Mouse (Mus musculus) G1E (cell line): Measurements from ENCODE around the gene Ypel4. TPM values are rescaled to one million over a fixed set of nuclear protein-coding genes. Genes with fewer than 3 reads are reported as not detected.

Source experiments
- ATAC-seq: 2 replicates; pipeline ENCODE4 v1.8.0; 2016; ENCODE audit warnings: mild to moderate bottlenecking; ENCODE audit not compliant: insufficient number of reproducible peaks, poor library complexity, low FRiP score, severe bottlenecking; ENCODE audit errors: extremely low read depth
- DNase-seq: peaks from one replicate; pipeline ENCODE4 v3.0.0; 2012; ENCODE audit warnings: low spot score
- H3K27me3 ChIP-seq: 2 replicates; pipeline ENCODE4 v1.6.1; 2012; ENCODE audit warnings: mild to moderate bottlenecking, low read length, inconsistent platforms; ENCODE audit not compliant: insufficient read depth
- H3K36me3 ChIP-seq: replicated peaks from 2 replicates; pipeline ENCODE3; 2012; ENCODE audit warnings: mild to moderate bottlenecking, inconsistent platforms
- H3K4me1 ChIP-seq: 2 replicates; pipeline ENCODE4 v1.6.1; 2012; ENCODE audit warnings: low read depth, low read length, inconsistent platforms, mixed read lengths; ENCODE audit not compliant: insufficient read depth
- H3K4me3 ChIP-seq: 2 replicates; pipeline ENCODE4 v1.5.1; 2012; ENCODE audit warnings: low read depth, mild to moderate bottlenecking, inconsistent platforms, low read length, moderate library complexity, mixed read lengths
- H3K9me3 ChIP-seq: replicated peaks from 2 replicates; pipeline ENCODE4 v1.6.1; 2012; ENCODE audit warnings: inconsistent platforms
- CTCF ChIP-seq: IDR thresholded peaks from 2 replicates; pipeline ENCODE4 v1.5.1; 2012; ENCODE audit warnings: low read depth, low read length, inconsistent platforms, mixed read lengths
- GATA1 ChIP-seq: IDR thresholded peaks from 2 replicates; pipeline ENCODE4 v1.6.1; 2012; ENCODE audit warnings: borderline replicate concordance, low read length, inconsistent platforms, mixed read lengths
- GATA2 ChIP-seq: IDR thresholded peaks from 2 replicates; pipeline ENCODE4 v1.6.1; 2012; ENCODE audit warnings: low read depth, low read length, inconsistent platforms, borderline replicate concordance
- POLR2AphosphoS5 ChIP-seq: IDR thresholded peaks from 2 replicates; pipeline ENCODE4 v1.6.1; 2012; ENCODE audit warnings: low read depth, low read length, inconsistent platforms; ENCODE audit not compliant: insufficient replicate concordance
- TAL1 ChIP-seq: conservative IDR thresholded peaks from 2 replicates; pipeline ENCODE4 v1.6.1; 2012; ENCODE audit warnings: low read depth, low read length, inconsistent platforms, mixed read lengths
- polyA plus RNA-seq: library from polyadenylated mRNA; stranded (reverse); fragments of >175 nt; gene quantifications from 2 replicates; pipeline ENCODE4 v1.2.3, GENCODE M21; 2012
- total RNA-seq, 2 experiments: library from RNA; stranded (forward) in 1 of 2; stranded (reverse) in 1 of 2; fragments of 200-1000 nt in 1 of 2; fragments of >200 nt in 1 of 2; fragmentation: Nextera tagmentation in 1 of 2; gene quantifications; 2 replicates each; pipeline ENCODE4 v1.2.3; 2014 to 2017

Gene Ypel4
- total and polyA plus RNA-seq, 3 experiments: 0.16 to 13.1 (median 0.44) TPM

- H3K4me3 ChIP-seq: no peak overlapping the region
- no peak for DNase-seq
- ATAC-seq: no peak
- no peaks in the 10 kb centered on the region for H3K9me3 ChIP-seq
- TF ChIP-seq GATA2 (no peak), GATA1 (no peak), CTCF (no peak), TAL1 (no peak), POLR2AphosphoS5 (no peak)
- peaks cover 53% of the 10 kb centered on the region for H3K27me3 ChIP-seq
- H3K4me1 ChIP-seq: no peaks in the 10 kb centered on the region
- H3K36me3 ChIP-seq: no peaks in the 10 kb centered on the region
These were observed 38.6 kb downstream of the Ypel4 start for GRCm38 (mm10) chr2:84772454-84772853.

GRCm38 (mm10) chr2:84773195-84773594, 39.3 kb downstream of the Ypel4 start:
- no peaks in the 10 kb centered on the region for H3K9me3 ChIP-seq
- H3K36me3 ChIP-seq: no peaks in the 10 kb centered on the region
- no peaks in the 10 kb centered on the region for H3K4me1 ChIP-seq
- no peak for TF ChIP-seq TAL1
- TF ChIP-seq GATA1: no peak
- no peak for TF ChIP-seq POLR2AphosphoS5
- no peak for TF ChIP-seq GATA2
- no peak for TF ChIP-seq CTCF
- peaks cover 55% of the 10 kb centered on the region for H3K27me3 ChIP-seq
- H3K4me3 ChIP-seq: no peak overlapping the region
- no peak for ATAC-seq
- no peak for DNase-seq

- Histone ChIP-seq H3K27me3 (peaks cover 65% of the 10 kb centered on the region), H3K4me1 (no peaks in the 10 kb centered on the region), H3K36me3 (no peaks in the 10 kb centered on the region), H3K4me3 (no peak overlapping the region), H3K9me3 (no peaks in the 10 kb centered on the region)
- TF ChIP-seq TAL1 (no peak), POLR2AphosphoS5 (no peak), CTCF (no peak), GATA1 (no peak), GATA2 (no peak)
- ATAC-seq (no peak), DNase-seq (no peak)
These were observed 40.9 kb downstream of the Ypel4 start for GRCm38 (mm10) chr2:84774751-84775150.

GRCm38 (mm10) chr2:84775241-84775640, 41.4 kb downstream of the Ypel4 start, which contains the start of gene Serping1:
TSS of gene Serping1 (minus strand) at chr2:84775444.
- Histone ChIP-seq H3K9me3 (no peaks in the 10 kb centered on the region), H3K36me3 (no peaks in the 10 kb centered on the region), H3K27me3 (peaks cover 60% of the 10 kb centered on the region), H3K4me3 (no peak within 1 kb of the TSS), H3K4me1 (no peaks in the 10 kb centered on the region)
- DNase-seq (no peak), ATAC-seq (no peak)
- TF ChIP-seq GATA1: no peak

GRCm38 (mm10) chr2:84775665-84776064, 41.8 kb downstream of the Ypel4 start:
- Histone ChIP-seq H3K4me3 (no peak overlapping the region), H3K27me3 (peaks cover 57% of the 10 kb centered on the region), H3K4me1 (no peaks in the 10 kb centered on the region), H3K9me3 (no peaks in the 10 kb centered on the region), H3K36me3 (no peaks in the 10 kb centered on the region)
- TF ChIP-seq POLR2AphosphoS5 (no peak), CTCF (no peak), GATA2 (no peak), TAL1 (no peak), GATA1 (no peak)
- DNase-seq (no peak), ATAC-seq (no peak)

- Histone ChIP-seq H3K9me3 (no peaks in the 10 kb centered on the region), H3K4me1 (no peaks in the 10 kb centered on the region), H3K27me3 (peaks cover 50% of the 10 kb centered on the region), H3K4me3 (no peak overlapping the region), H3K36me3 (no peaks in the 10 kb centered on the region)
- no peak for ATAC-seq
- DNase-seq: no peak
- TF ChIP-seq POLR2AphosphoS5: no peak
- TF ChIP-seq CTCF: no peak
- no peak for TF ChIP-seq TAL1
- no peak for TF ChIP-seq GATA2
- no peak for TF ChIP-seq GATA1
These were observed 43.8 kb downstream of the Ypel4 start for GRCm38 (mm10) chr2:84777706-84778105.

GRCm38 (mm10) chr2:84779210-84779609, 45.4 kb downstream of the Ypel4 start:
- DNase-seq (no peak), ATAC-seq (no peak)
- H3K4me1 ChIP-seq: no peaks in the 10 kb centered on the region
- no peaks in the 10 kb centered on the region for H3K36me3 ChIP-seq
- peaks cover 35% of the 10 kb centered on the region for H3K27me3 ChIP-seq
- no peak for TF ChIP-seq GATA1
- no peak for TF ChIP-seq TAL1
- no peak for TF ChIP-seq GATA2
- no peak for TF ChIP-seq CTCF
- TF ChIP-seq POLR2AphosphoS5: no peak
- no peaks in the 10 kb centered on the region for H3K9me3 ChIP-seq
- no peak overlapping the region for H3K4me3 ChIP-seq
